Mouse (Mus musculus): ENCODE measurements at regions not wholly inside any gene's neighbourhood (a gene's known extent, or its start where the extent isn't known, plus 50 kb on each side); places are given as distances from the start of the nearest gene placed in this dataset.
"Not testable (repeated sequence)": the region's sequence is repeated elsewhere in the genome, so short reads cannot be mapped to it uniquely, and the experiment has no call there.

DNA sequence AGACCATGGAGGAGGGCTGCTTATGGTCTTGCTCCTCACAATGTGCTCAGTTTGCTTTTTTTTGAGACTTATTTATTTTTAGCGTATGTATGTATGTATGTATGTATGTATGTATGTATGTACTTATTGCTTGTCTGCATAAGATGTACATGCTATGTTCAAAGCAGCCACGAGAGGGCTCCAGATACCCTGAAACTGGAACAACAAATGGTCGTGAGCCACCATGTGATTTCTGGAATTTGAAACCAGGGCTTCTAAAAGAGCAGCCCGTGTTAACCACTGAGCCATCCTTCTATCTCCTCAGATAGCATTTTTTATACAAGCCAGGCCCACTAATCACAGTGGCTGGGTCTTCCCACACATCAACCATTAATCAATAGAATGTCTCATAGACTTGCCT, 611.2 kb downstream of the 5730507C01Rik start:
- Histone ChIP-seq H3K9ac (replicated peaks; ENCODE audit: low read depth, low read length) (no peak overlapping the region), H3K27ac (ENCODE audit: low read depth) (no peak overlapping the region), H3K4me2 (ENCODE audit: low read depth, low read length) (no peak overlapping the region), H3K4me3 (ENCODE audit: low read depth, low read length) (no peak overlapping the region), H3K27me3 (ENCODE audit: control insufficient read depth, insufficient read depth, low read length) (no peaks in the 10 kb centered on the region), H3K9me3 (replicated peaks; ENCODE audit: control insufficient read depth, low read length) (0 out of 2 replicates have a peak, but pooled peaks cover 6% of the 10 kb centered on the region), H3K36me3 (replicated peaks; ENCODE audit: control insufficient read depth, insufficient read depth, low read length) (no peaks in the 10 kb centered on the region), H3K4me1 (ENCODE audit: control insufficient read depth, insufficient read depth) (no peaks in the 10 kb centered on the region)
- DNase-seq (ENCODE audit: low spot score) (no peak), ATAC-seq (ENCODE audit: insufficient read depth, low read depth) (no peak)
- WGBS, result 53% methylated on average over 4 of the region's 4 CpGs
- TF ChIP-seq EP300 (IDR thresholded peaks at IDR 0.05; ENCODE audit: low read depth) (no peak), CTCF (IDR thresholded peaks at IDR 0.05; ENCODE audit: low read depth) (no peak)

DNA sequence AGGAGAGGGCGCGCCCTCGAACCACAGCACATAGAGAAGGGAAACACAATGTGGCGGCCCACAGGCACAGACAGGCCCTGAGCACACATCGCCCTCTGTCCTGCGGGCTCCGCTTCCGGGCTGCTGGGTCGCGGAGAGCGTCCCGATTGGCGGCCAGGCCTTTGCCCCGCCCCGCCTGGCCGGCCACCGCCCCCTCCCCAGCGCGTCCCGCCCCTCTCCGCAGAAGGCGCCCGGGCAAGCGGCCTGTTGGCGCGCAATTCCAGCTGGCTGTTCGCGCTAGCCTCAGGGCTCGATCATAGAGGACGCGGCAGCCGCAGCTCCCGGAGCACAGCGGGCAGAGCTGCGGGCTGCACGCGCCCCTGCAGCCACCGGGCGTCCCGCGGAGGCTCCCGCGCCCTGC, 661.3 kb downstream of the 5730507C01Rik start:
- TF ChIP-seq CTCF (IDR thresholded peaks at IDR 0.05; ENCODE audit: low read depth) (no peak), EP300 (IDR thresholded peaks at IDR 0.05; ENCODE audit: low read depth) (no peak)
- whole genome bisulfite sequencing, result 16% methylated on average over 35 of the region's 43 CpGs
- DNase-seq (ENCODE audit: low spot score) (no peak), ATAC-seq (ENCODE audit: insufficient read depth, low read depth) (no peak)
- Histone ChIP-seq H3K27ac (ENCODE audit: low read depth) (no peak overlapping the region), H3K4me2 (ENCODE audit: low read depth, low read length) (no peak overlapping the region), H3K4me1 (ENCODE audit: control insufficient read depth, insufficient read depth) (no peaks in the 10 kb centered on the region), H3K27me3 (ENCODE audit: control insufficient read depth, insufficient read depth, low read length) (no peaks in the 10 kb centered on the region), H3K4me3 (ENCODE audit: low read depth, low read length) (no peak overlapping the region), H3K9ac (replicated peaks; ENCODE audit: low read depth, low read length) (no peak overlapping the region), H3K36me3 (replicated peaks; ENCODE audit: control insufficient read depth, insufficient read depth, low read length) (no peaks in the 10 kb centered on the region), H3K9me3 (replicated peaks; ENCODE audit: control insufficient read depth, low read length) (no peaks in the 10 kb centered on the region; the same call in 1 of the 2 replicates)

DNA sequence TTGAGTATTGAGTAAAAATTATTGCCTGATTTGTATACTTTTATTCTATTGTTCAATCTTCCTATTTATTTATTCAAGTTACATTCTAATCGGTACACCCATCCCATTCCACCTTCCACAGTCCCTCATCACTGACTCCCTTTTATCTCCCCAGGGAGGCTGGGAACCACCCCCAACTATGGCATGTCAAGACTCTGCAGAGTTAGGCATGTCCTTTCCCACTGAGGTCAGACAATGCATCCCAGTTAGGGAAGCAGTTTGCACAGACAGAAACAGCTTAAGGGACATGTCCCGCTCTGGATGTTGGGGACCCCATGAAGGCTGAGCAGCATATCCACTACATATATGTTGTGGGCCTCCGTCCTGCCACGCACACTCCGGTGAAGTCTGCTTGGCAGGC, 678.1 kb downstream of the 5730507C01Rik start:
- Histone ChIP-seq H3K4me1 (ENCODE audit: control insufficient read depth, insufficient read depth) (no peaks in the 10 kb centered on the region), H3K9me3 (replicated peaks; ENCODE audit: control insufficient read depth, low read length) (0 out of 2 replicates have a peak, but pooled peaks cover 4% of the 10 kb centered on the region), H3K4me2 (ENCODE audit: low read depth, low read length) (no peak overlapping the region), H3K36me3 (replicated peaks; ENCODE audit: control insufficient read depth, insufficient read depth, low read length) (no peaks in the 10 kb centered on the region), H3K4me3 (ENCODE audit: low read depth, low read length) (no peak overlapping the region), H3K27ac (ENCODE audit: low read depth) (no peak overlapping the region), H3K9ac (replicated peaks; ENCODE audit: low read depth, low read length) (no peak overlapping the region), H3K27me3 (ENCODE audit: control insufficient read depth, insufficient read depth, low read length) (no peaks in the 10 kb centered on the region)
- DNase-seq (ENCODE audit: low spot score), result no peak
- 81% methylated on average over 5 of the region's 5 CpGs for WGBS
- no peak for ATAC-seq (ENCODE audit: insufficient read depth, low read depth)
- TF ChIP-seq CTCF (IDR thresholded peaks at IDR 0.05; ENCODE audit: low read depth), result no peak
- no peak for TF ChIP-seq EP300 (IDR thresholded peaks at IDR 0.05; ENCODE audit: low read depth)

DNA sequence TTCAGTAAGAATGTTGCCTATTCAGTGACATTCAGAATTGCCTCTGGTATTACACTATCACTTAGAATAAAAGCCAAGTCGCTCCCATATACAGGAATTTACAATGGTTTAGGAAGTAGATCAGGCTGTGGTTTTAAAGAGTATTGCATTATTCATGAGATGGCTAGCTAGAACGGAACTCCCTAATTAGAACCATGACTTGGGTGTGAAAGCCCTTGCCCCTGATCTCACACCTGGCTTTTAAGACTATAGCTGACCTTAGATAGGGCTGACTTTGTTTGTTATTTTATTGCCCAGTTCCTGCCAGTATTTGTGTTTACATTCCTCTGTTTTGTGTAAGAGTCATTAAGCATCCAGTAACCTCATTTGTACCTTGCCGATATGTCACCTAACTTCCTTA, 678.7 kb downstream of the 5730507C01Rik start:
- not testable (repeated sequence) for ATAC-seq (ENCODE audit: insufficient read depth, low read depth)

DNA sequence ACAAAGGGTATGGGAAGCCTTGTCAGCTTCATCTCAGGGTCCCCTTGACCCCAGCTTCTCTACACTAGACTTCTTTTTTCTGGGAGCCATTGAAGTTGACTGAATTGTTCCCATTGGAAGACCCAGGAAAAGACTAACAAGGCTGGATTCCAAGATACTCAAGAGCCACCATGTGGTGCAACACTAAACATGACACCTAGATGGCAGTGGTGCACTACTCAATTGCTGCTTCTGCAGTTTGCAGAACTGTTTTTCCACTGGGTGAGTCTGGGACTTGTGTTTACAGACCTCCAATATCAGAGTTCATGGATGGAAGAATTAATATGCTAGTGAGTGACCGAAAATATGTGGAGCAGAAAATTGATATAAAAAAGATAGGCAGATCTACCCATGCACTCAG, 709.7 kb downstream of the 5730507C01Rik start:
- not testable (repeated sequence) for H3K9me3 ChIP-seq (replicated peaks; ENCODE audit: control insufficient read depth, low read length); H3K4me2 ChIP-seq (ENCODE audit: low read depth, low read length); H3K4me1 ChIP-seq (ENCODE audit: control insufficient read depth, insufficient read depth); H3K27ac ChIP-seq (ENCODE audit: low read depth); H3K9ac ChIP-seq (replicated peaks; ENCODE audit: low read depth, low read length); H3K36me3 ChIP-seq (replicated peaks; ENCODE audit: control insufficient read depth, insufficient read depth, low read length); ATAC-seq (ENCODE audit: insufficient read depth, low read depth); DNase-seq (ENCODE audit: low spot score); H3K4me3 ChIP-seq (ENCODE audit: low read depth, low read length); H3K27me3 ChIP-seq (ENCODE audit: control insufficient read depth, insufficient read depth, low read length)
- 70% methylated on average over 1 of the region's 1 CpGs for WGBS

More for the DNA sequence above, 678.7 kb downstream of the 5730507C01Rik start:
- H3K4me2 ChIP-seq (ENCODE audit: low read depth, low read length); H3K27ac ChIP-seq (ENCODE audit: low read depth); DNase-seq (ENCODE audit: low spot score); H3K4me3 ChIP-seq (ENCODE audit: low read depth, low read length); H3K4me1 ChIP-seq (ENCODE audit: control insufficient read depth, insufficient read depth); H3K27me3 ChIP-seq (ENCODE audit: control insufficient read depth, insufficient read depth, low read length); H3K9me3 ChIP-seq (replicated peaks; ENCODE audit: control insufficient read depth, low read length); H3K9ac ChIP-seq (replicated peaks; ENCODE audit: low read depth, low read length); H3K36me3 ChIP-seq (replicated peaks; ENCODE audit: control insufficient read depth, insufficient read depth, low read length): not testable (repeated sequence)
- 62% methylated on average over 3 of the region's 3 CpGs for WGBS

DNA sequence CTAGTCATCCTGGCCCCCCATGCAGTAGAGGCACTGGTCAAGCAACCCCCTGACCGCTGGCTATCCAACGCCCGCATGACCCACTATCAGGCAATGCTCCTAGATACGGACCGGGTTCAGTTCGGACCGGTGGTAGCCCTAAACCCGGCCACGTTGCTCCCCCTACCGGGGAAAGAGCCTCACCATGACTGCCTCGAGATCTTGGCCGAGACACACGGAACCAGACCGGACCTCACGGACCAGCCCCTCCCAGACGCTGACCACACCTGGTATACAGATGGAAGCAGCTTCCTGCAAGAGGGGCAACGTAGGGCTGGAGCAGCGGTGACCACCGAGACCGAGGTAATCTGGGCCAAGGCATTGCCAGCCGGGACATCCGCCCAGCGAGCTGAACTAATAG, 707.6 kb upstream of the Gm21863 start:
- not testable (repeated sequence) for ATAC-seq (ENCODE audit: insufficient read depth, low read depth); H3K27me3 ChIP-seq (ENCODE audit: control insufficient read depth, insufficient read depth, low read length); H3K9ac ChIP-seq (replicated peaks; ENCODE audit: low read depth, low read length); H3K4me1 ChIP-seq (ENCODE audit: control insufficient read depth, insufficient read depth); H3K27ac ChIP-seq (ENCODE audit: low read depth); DNase-seq (ENCODE audit: low spot score); H3K4me3 ChIP-seq (ENCODE audit: low read depth, low read length); H3K9me3 ChIP-seq (replicated peaks; ENCODE audit: control insufficient read depth, low read length); H3K4me2 ChIP-seq (ENCODE audit: low read depth, low read length); H3K36me3 ChIP-seq (replicated peaks; ENCODE audit: control insufficient read depth, insufficient read depth, low read length)
- WGBS, result 83% methylated on average over 22 of the region's 23 CpGs

DNA sequence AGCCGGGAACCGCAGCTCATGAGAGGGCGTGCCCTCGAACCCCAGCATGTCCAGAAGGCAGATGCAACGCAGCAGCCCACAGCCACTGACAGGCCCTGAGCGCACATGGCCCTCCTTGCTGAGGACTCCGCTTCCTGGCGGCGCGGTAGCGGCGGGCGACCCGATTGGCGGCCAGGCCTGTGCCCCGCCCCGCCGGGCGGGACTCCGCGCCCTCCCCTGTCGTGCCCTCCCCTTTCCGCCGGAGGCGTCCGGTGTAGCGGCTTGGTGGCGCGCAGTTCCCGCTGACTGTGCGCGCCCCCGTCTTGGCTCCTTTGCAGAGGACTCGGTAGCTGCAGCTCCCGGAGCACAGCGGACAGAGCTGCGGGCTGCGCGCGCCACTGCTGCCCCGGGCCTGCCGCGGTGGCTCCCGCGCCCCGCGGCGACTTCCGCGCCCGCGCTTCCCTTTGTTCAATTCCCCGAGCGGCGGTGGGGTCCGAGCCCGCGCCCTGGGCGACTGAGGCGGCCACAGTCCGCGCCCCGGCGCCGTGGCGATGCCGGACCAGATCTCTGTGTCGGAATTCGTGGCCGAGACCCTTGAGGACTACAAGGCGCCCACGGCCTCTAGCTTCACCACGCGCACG, 665.9 kb upstream of the Gm21863 start:
- not testable (repeated sequence) for H3K9me3 ChIP-seq (replicated peaks; ENCODE audit: control insufficient read depth, low read length); H3K36me3 ChIP-seq (replicated peaks; ENCODE audit: control insufficient read depth, insufficient read depth, low read length); H3K27me3 ChIP-seq (ENCODE audit: control insufficient read depth, insufficient read depth, low read length); H3K4me1 ChIP-seq (ENCODE audit: control insufficient read depth, insufficient read depth); H3K9ac ChIP-seq (replicated peaks; ENCODE audit: low read depth, low read length); ATAC-seq (ENCODE audit: insufficient read depth, low read depth); H3K27ac ChIP-seq (ENCODE audit: low read depth)
- 4% methylated on average over 57 of the region's 75 CpGs for WGBS
- Histone ChIP-seq H3K4me3 (ENCODE audit: low read depth, low read length) (peak overlapping the region; percentile 40), H3K4me2 (ENCODE audit: low read depth, low read length) (peak overlapping the region; percentile 40)
- DNase-seq (ENCODE audit: low spot score), result peak; percentile 7

DNA sequence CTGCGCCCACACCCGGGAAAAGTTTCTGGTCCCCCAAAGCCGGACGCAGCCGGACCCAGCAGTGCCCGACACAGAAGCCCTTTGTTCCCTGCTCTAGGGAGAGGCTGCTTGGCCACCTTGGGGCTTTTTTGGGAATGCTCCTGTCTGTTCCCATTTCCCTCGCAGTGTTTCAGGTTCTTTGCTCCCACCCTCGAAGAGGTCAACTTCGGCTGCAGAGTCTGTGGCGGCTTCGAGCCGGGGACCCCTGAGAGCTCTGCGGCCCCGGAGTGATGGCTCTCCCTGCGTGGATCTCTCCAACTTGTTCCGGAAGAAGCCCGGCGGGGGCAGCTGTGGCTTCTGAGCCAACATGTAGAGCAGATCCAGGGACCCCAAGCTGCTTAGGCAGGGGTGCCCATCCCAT, 665.3 kb upstream of the Gm21863 start:
- not testable (repeated sequence) for H3K9me3 ChIP-seq (replicated peaks; ENCODE audit: control insufficient read depth, low read length); H3K27ac ChIP-seq (ENCODE audit: low read depth); ATAC-seq (ENCODE audit: insufficient read depth, low read depth); H3K9ac ChIP-seq (replicated peaks; ENCODE audit: low read depth, low read length); H3K27me3 ChIP-seq (ENCODE audit: control insufficient read depth, insufficient read depth, low read length); H3K4me1 ChIP-seq (ENCODE audit: control insufficient read depth, insufficient read depth); DNase-seq (ENCODE audit: low spot score); H3K36me3 ChIP-seq (replicated peaks; ENCODE audit: control insufficient read depth, insufficient read depth, low read length)
- Histone ChIP-seq H3K4me3 (ENCODE audit: low read depth, low read length) (peak overlapping the region; percentile 40), H3K4me2 (ENCODE audit: low read depth, low read length) (peak overlapping the region; percentile 40; the same call in 1 of the 2 replicates)
- WGBS, result 41% methylated on average over 18 of the region's 18 CpGs
